In genomic region chr13:99324337-99324685, GRCm38 (mm10) we compare ENCODE assay signal across 6 mouse cellular contexts. TPM values are rescaled to one million over a fixed set of nuclear protein-coding genes. Genes with fewer than 3 reads are reported as not detected.
DNase-seq lines count a peak whose midpoint lies in the region; ATAC-seq and TF ChIP-seq lines count a peak whose summit lies in the region.
"Not testable (repeated sequence)": the region's sequence is repeated elsewhere in the genome, so short reads cannot be mapped to it uniquely, and the experiment has no call there.

No protein-coding gene starts in this region.

- not testable (repeated sequence) for H3K9me3 ChIP-seq in E14TG2a.4 (ENCODE audit: low read length); heart, embryonic 16.5 days (replicated peaks; ENCODE audit: control insufficient read depth, low read length)

- peaks cover 31% of the 10 kb centered on the region for H3K4me1 ChIP-seq in E14TG2a.4 (replicated peaks; ENCODE audit: low read depth, low read length)
- H3K4me1 ChIP-seq in heart, embryonic 16.5 days (ENCODE audit: control insufficient read depth, insufficient read depth, low read length), result peaks cover 11% of the 10 kb centered on the region

- H3K27ac ChIP-seq in gastrocnemius, adult 2 months, result peak overlapping the region; percentile 85
- peak overlapping the region; percentile 61 for H3K27ac ChIP-seq in heart, embryonic 16.5 days (ENCODE audit: low read length)

- not testable (repeated sequence) for ATAC-seq in heart, embryonic 16.5 days (replicated peaks; ENCODE audit: extremely low read depth, insufficient read depth, low FRiP score)

- not testable (repeated sequence) for H3K79me2 ChIP-seq in myocyte (ENCODE audit: control insufficient read depth, insufficient read depth)

- H3ac ChIP-seq in myocyte (ENCODE audit: control insufficient read depth, insufficient read length), result not testable (repeated sequence)

- not testable (repeated sequence) for TF ChIP-seq POLR2A in myocyte (IDR thresholded peaks at IDR 0.05; ENCODE audit: insufficient read length, low read depth)

- peak; percentile 62 for DNase-seq in ZHBTc4 (ENCODE audit: low read depth, low spot score)
- not testable (repeated sequence) for DNase-seq in gastrocnemius, adult 2 months
- peak; percentile 26 for DNase-seq in layer of hippocampus, adult 9-11 months

- 0 out of 2 replicates have a peak overlapping the region, but pooled peaks have one; percentile 1 for H3K4me3 ChIP-seq in E14TG2a.4 (replicated peaks; ENCODE audit: low read length)
- not testable (repeated sequence) for H3K4me3 ChIP-seq in gastrocnemius, adult 2 months; heart, embryonic 16.5 days (ENCODE audit: low read length); myocyte

- intact Hi-C loops in gastrocnemius, adult 2 months (cut with DNase I), result not testable (repeated sequence)

- H3K27me3 ChIP-seq in E14TG2a.4 (ENCODE audit: insufficient read depth, low read length); heart, embryonic 16.5 days (ENCODE audit: control insufficient read depth, insufficient read depth, low read length); myocyte (ENCODE audit: control insufficient read depth, insufficient read depth, insufficient read length): not testable (repeated sequence)

- H3K4me2 ChIP-seq in heart, embryonic 16.5 days (ENCODE audit: low read depth, low read length), result not testable (repeated sequence)
- H3K4me2 ChIP-seq in myocyte (ENCODE audit: low read depth), result peak overlapping the region; percentile 65

- TF ChIP-seq CTCF in E14TG2a.4 (conservative IDR thresholded peaks at IDR 0.05; ENCODE audit: low read length); gastrocnemius, adult 2 months (IDR thresholded peaks at IDR 0.05): not testable (repeated sequence)

- H3K9ac ChIP-seq in heart, embryonic 16.5 days (ENCODE audit: low read length), result not testable (repeated sequence)

- WGBS in heart, embryonic 16.5 days, result 90% methylated on average over 8 of the region's 8 CpGs

- H3K36me3 ChIP-seq in E14TG2a.4 (ENCODE audit: insufficient read depth, low read length), result peaks cover 93% of the 10 kb centered on the region
- H3K36me3 ChIP-seq in heart, embryonic 16.5 days (ENCODE audit: control insufficient read depth, insufficient read depth), result peaks cover 55% of the 10 kb centered on the region
- peaks cover 55% of the 10 kb centered on the region for H3K36me3 ChIP-seq in myocyte (ENCODE audit: control insufficient read depth, insufficient read depth)

RNA-seq across cellular contexts. Expression of gene Ptcd2, which starts 20.2 kb away (rescaled TPM):
- 10 to 100 TPM; 20.1 to 35.5 TPM for total RNA-seq in gastrocnemius, adult 2 months (2021)
- 78.8 and 79.2 TPM in 2 replicates for polyA plus RNA-seq in heart, embryonic 16.5 days (2015; fragmentation: Nextera tagmentation; extraction: Ambion mirVana)
- polyA plus RNA-seq in myocyte (2012; fragmentation: generic; extraction: Trizol), result 25.1 TPM

RNA-seq across cellular contexts. Expression of gene Mrps27, which starts 20.3 kb away (rescaled TPM):
- 10 to 100 TPM; 24.0 to 32.9 TPM for total RNA-seq in gastrocnemius, adult 2 months (2021)
- 96.5 and 97.0 TPM in 2 replicates for polyA plus RNA-seq in heart, embryonic 16.5 days (2015; fragmentation: Nextera tagmentation; extraction: Ambion mirVana)
- polyA plus RNA-seq in myocyte (2012; fragmentation: generic; extraction: Trizol), result 34.2 TPM
